Mouse (Mus musculus) liver, embryonic 14.5 days (tissue): ENCODE measurements around the gene Dcun1d1.

Experiments
- CTCF ChIP-seq: IDR thresholded peaks from 2 replicates; pipeline ENCODE4 v1.5.1; 2016; ENCODE audit warnings: antibody characterized with exemption, low read depth, control low read depth
- EP300 ChIP-seq: IDR thresholded peaks from 2 replicates; pipeline ENCODE4 v1.6.1; 2016; ENCODE audit warnings: antibody characterized with exemption, low read depth

DNA sequence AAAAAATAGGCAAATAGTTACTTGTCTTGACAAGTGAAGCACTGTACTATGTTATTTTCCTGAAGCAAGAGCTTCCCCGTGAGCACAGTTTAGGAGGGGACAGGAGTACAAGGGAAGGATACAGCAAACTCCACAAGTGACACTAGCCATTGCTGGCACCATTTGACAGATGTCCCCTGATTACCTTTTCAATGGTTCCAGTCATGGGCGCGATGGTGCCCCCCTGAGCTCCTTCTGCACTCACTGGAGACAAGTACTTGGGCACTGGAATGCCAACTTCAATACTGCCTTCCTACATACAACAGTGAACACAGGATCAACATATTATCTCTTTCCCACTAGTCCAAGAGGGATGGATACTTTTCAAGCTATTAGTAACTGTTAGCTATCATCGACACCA, 26.2 kb upstream of the Dcun1d1 start:
- TF ChIP-seq CTCF (no peak), EP300 (no peak)
